Mouse (Mus musculus): ENCODE measurements around the gene Col27a1.

DNA sequence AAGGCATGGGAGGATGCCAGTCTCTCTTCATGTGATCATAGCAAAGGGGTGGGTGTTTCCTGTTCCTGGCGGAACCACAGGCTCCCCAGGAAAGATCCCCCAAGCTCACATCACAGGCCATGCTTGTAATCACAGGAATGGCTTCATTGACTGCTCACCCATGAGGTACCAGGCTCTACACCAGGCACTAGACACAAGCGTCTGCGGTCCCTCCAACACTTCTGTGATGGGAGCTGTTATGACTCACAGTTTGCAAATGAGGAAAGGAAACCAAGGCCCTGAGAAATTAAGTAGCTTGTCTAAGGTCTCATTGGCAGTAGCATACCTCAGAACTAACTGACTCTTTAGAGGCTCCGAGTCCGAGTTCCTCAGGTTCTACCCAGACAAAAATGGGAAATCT is 74.7 kb downstream of the Col27a1 start:
- TF ChIP-seq CTCF (IDR thresholded peaks at IDR 0.05; ENCODE audit: low read depth) (no peak), EP300 (IDR thresholded peaks at IDR 0.05; ENCODE audit: low read depth) (no peak)

Measured in liver, postnatal 0 days (tissue).